Mouse (Mus musculus) neural tube, embryonic 13.5 days (tissue): ENCODE results near the gene Man1c1. TPM values are rescaled to one million over a fixed set of nuclear protein-coding genes. Genes with fewer than 3 reads are reported as not detected.

Experiments
- ATAC-seq: fragments of 200-750 bp; cut with Nextera tagmentation; 2 replicates; pipeline ENCODE4 v1.8.0; 2017; ENCODE audit warnings: low read depth, mild to moderate bottlenecking, moderate TSS enrichment, moderate library complexity
- H3K27ac ChIP-seq: fragments of 300-500 bp; sonication (generic); replicated peaks from 2 replicates; pipeline ENCODE4 v1.5.1; 2015; ENCODE audit warnings: moderate library complexity, mild to moderate bottlenecking, inconsistent platforms
- H3K27me3 ChIP-seq: fragments of 300-500 bp; sonication (generic); 2 replicates; pipeline ENCODE4 v1.6.1; 2015; ENCODE audit warnings: mild to moderate bottlenecking, inconsistent platforms
- H3K36me3 ChIP-seq: fragments of 300-500 bp; sonication (generic); 2 replicates; pipeline ENCODE4 v1.6.1; 2015; ENCODE audit warnings: mild to moderate bottlenecking, inconsistent platforms
- H3K4me1 ChIP-seq: fragments of 300-500 bp; sonication (generic); replicated peaks from 2 replicates; pipeline ENCODE4 v1.6.1; 2015; ENCODE audit warnings: inconsistent platforms
- H3K4me2 ChIP-seq: fragments of 300-500 bp; sonication (generic); 2 replicates; pipeline ENCODE4 v1.6.1; 2015; ENCODE audit warnings: inconsistent platforms, mild to moderate bottlenecking, moderate library complexity
- H3K4me3 ChIP-seq: fragments of 300-500 bp; sonication (generic); 2 replicates; pipeline ENCODE4 v1.5.1; 2015; ENCODE audit warnings: mild to moderate bottlenecking, inconsistent platforms
- H3K9ac ChIP-seq: fragments of 300-500 bp; sonication (generic); 2 replicates; pipeline ENCODE4 v1.6.1; 2015; ENCODE audit warnings: moderate library complexity, mild to moderate bottlenecking, inconsistent platforms
- H3K9me3 ChIP-seq: fragments of 300-500 bp; sonication (generic); 2 replicates; pipeline ENCODE4 v1.6.1; 2016; ENCODE audit warnings: inconsistent platforms
- WGBS: fragments of 180-500 bp; shearing (Covaris S2); methylation state at CpG from one replicate; pipeline ENCODE4 v1.1.7; 2015; 5-methylcytosine and 5-hydroxymethylcytosine counted together
- polyA plus RNA-seq: library from polyadenylated mRNA; unstranded; fragments of >200 nt; fragmentation: Nextera tagmentation; extraction: Ambion mirVana; gene quantifications from 2 replicates; pipeline ENCODE4 v1.2.1, GENCODE M21; 2015

Man1c1 gene
- polyA plus RNA-seq, 1 experiment from 2014 or later = 5.7 TPM

DNA sequence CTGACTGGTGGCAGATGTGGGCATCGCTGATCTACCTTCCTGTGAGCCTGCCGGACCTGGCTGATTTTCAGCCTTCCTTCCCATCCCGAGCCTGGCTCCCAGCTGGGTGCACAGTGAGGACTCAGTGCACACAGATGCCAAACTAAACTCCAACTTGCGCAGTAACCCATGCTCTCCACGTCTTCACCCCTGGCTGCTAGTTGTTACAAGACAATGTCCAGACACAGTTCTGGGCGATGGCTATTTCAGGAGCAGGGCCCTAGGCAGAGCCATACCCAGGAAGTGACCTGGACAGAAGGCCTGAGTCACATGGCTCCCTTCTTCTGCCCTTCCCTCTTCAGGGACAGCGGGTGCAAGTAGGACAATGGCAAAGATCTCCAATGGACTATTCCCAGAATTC, 76.0 kb downstream of the Man1c1 start:
- 0 out of 2 replicates have a peak overlapping the region, but pooled peaks have one; percentile 11 for H3K27ac ChIP-seq
- WGBS = 74% methylated on average over 7 of the region's 7 CpGs
- H3K4me2 ChIP-seq = no peak overlapping the region
- no peaks in the 10 kb centered on the region for H3K9me3 ChIP-seq
- no peak overlapping the region for H3K9ac ChIP-seq
- no peak for ATAC-seq
- peaks cover 54% of the 10 kb centered on the region for H3K4me1 ChIP-seq
- no peak overlapping the region for H3K4me3 ChIP-seq
- H3K36me3 ChIP-seq = no peaks in the 10 kb centered on the region
- H3K27me3 ChIP-seq = no peaks in the 10 kb centered on the region

DNA sequence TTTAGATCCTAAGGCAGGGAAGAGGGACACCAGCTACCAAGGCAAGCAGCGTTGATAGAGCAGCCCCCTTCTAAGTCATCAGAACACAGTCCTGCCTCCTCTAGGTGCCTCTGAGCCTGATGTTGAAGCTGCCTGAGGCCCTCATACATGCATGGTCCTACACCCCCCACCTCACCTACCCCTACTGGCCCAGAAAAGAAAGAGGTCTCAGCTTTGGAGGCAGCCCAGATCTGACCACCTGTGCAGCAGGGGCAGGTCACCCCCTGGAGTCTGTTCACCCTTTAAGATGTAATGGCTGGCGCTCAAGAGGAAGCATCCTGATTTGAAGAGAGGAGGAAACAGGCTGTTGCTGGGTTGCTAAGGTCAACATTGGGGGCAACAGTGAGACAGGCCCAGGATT, 77.2 kb downstream of the Man1c1 start:
- Histone ChIP-seq H3K27ac (no peak overlapping the region), H3K4me1 (peaks cover 42% of the 10 kb centered on the region), H3K27me3 (no peaks in the 10 kb centered on the region), H3K9ac (no peak overlapping the region), H3K9me3 (no peaks in the 10 kb centered on the region), H3K4me3 (no peak overlapping the region), H3K36me3 (no peaks in the 10 kb centered on the region), H3K4me2 (no peak overlapping the region)
- ATAC-seq = no peak
- WGBS = 77% methylated on average over 2 of the region's 2 CpGs

DNA sequence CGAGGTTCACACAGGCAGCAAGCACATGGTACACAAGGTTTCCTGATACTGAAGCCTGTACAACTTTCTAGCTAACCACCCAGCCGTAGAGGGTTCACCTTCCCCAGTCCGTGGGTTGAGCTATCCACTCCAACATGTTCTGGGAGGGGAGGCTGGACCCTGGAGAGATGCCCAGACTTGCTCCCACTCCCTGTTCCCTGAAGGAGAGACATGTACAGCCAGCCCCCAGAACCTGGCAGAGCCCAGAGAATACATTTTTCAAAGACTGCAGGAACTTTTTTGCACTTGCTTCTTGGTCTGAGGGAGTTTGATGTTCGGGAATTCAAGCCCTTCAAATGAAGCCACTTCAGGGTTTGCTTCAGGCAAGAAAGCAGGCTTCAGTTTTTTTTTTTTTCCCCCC, 77.7 kb downstream of the Man1c1 start:
- Histone ChIP-seq H3K4me2 (no peak overlapping the region), H3K9ac (no peak overlapping the region), H3K36me3 (no peaks in the 10 kb centered on the region), H3K4me1 (peaks cover 37% of the 10 kb centered on the region), H3K27me3 (no peaks in the 10 kb centered on the region), H3K4me3 (no peak overlapping the region), H3K27ac (no peak overlapping the region), H3K9me3 (no peaks in the 10 kb centered on the region)
- no peak for ATAC-seq
- 88% methylated on average over 4 of the region's 4 CpGs for WGBS

DNA sequence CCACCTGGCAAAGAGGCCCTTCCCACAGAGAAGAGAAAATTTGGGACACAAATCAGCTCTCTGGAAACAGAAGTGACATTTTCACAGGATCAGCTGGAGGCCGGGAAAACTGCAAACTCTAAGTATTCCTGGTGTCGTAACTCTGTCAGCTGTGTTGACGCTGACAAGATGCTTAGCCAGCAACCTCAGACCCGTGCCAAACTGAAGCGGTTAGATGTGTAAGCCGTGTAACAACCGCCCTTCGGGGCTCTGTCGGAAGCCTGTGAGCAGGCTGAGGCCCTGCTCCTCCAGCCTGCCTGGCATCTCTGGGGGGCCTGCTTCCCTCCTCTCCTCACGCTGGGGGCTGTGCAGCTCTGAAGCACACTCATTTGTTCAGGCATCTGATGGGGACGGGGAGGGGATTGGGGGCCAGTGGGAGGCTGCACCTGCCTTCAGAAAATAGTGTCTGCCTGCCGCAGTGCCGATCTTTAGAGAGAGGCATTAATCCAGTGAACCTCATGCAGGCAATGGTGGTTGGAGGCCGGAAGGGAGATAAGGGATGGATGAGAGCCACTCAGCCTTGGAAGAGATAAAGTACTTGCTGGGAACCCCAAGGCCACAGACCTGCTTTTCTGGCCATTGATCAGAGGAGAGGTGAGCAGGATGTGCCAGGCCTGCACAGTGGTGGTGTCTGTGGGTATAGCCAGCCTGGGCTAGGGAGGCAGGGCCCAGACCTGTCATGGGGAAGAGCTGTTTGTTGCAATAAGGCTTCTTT, 79.8 kb downstream of the Man1c1 start:
- WGBS = 33% methylated on average over 14 of the region's 14 CpGs
- Histone ChIP-seq H3K27me3 (no peaks in the 10 kb centered on the region), H3K4me2 (no peak overlapping the region), H3K27ac (peak overlapping the region; percentile 83), H3K9ac (peak overlapping the region; percentile 53), H3K36me3 (no peaks in the 10 kb centered on the region), H3K9me3 (no peaks in the 10 kb centered on the region), H3K4me3 (no peak overlapping the region), H3K4me1 (peaks cover 41% of the 10 kb centered on the region)
- peak; percentile 54 for ATAC-seq

DNA sequence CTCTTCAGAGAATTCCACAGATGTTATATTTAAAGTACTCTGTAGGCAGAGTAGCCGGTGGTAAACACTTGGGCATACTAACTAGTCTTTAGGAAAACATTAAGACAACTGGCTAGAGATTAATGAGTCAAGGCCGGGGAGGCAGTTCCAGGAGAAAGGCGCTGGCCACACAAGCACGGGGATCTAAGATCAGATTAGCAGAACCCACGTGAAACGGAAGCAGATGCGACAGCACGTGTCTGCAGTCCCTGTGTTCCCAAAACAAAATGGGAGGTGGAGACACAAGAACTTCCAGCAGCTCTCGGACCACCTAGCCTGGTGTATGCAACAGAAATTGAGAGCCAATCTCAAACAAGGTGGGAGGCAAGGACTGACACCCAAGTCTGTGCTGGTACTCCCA, 82.4 kb downstream of the Man1c1 start:
- no peak for ATAC-seq
- H3K27me3 ChIP-seq = no peaks in the 10 kb centered on the region
- H3K9me3 ChIP-seq = no peaks in the 10 kb centered on the region
- no peaks in the 10 kb centered on the region for H3K36me3 ChIP-seq
- H3K4me2 ChIP-seq = no peak overlapping the region
- H3K4me1 ChIP-seq = peaks cover 25% of the 10 kb centered on the region
- H3K4me3 ChIP-seq = no peak overlapping the region
- H3K27ac ChIP-seq = no peak overlapping the region
- no peak overlapping the region for H3K9ac ChIP-seq
- 83% methylated on average over 9 of the region's 9 CpGs for WGBS

DNA sequence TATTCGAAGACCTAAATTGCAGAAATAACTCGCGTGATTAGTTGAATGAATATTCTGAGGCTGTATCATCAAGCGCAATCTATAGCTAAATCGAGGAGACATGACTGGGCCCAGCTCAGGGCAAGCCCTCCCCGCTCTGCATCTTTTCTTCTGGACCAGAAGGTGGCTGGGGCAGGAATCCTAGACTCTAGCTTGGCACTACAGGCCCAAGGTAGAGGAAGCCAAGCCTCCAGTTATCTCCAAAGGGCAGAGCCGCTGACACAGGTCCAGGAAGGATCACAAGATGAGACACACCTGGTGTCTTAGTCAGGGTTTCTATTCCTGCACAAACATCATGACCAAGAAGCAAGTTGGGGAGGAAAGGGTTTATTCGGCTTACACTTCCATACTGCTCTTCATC, 83.8 kb downstream of the Man1c1 start:
- Histone ChIP-seq H3K4me3 (no peak overlapping the region), H3K4me1 (peaks cover 40% of the 10 kb centered on the region), H3K4me2 (no peak overlapping the region), H3K9me3 (no peaks in the 10 kb centered on the region), H3K9ac (no peak overlapping the region), H3K27me3 (no peaks in the 10 kb centered on the region), H3K27ac (no peak overlapping the region), H3K36me3 (no peaks in the 10 kb centered on the region)
- no peak for ATAC-seq
- whole genome bisulfite sequencing = 90% methylated on average over 8 of the region's 8 CpGs

DNA sequence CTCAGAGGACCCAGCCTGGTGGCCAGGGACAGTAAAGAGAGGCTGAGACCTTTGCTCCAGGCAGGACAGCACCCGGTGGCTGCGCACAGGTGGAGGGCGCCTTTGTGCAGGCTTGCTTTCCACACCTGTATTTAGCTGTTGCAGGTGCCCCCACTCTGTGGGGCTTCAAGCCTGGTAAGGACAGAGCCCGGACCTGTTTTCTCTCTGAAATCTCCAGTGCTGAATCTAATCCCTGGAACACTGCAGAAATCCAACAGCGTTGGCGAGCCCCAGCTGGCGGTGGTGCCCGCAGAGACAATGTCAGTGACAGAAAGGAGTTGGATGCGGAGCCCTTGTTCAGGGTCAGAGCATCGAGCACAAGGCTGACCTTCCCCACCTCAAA, 84.6 kb downstream of the Man1c1 start:
- Histone ChIP-seq H3K4me1 (peaks cover 43% of the 10 kb centered on the region), H3K4me3 (no peak overlapping the region), H3K27me3 (no peaks in the 10 kb centered on the region; the same call in 1 of the 2 replicates), H3K9me3 (no peaks in the 10 kb centered on the region), H3K36me3 (no peaks in the 10 kb centered on the region), H3K9ac (no peak overlapping the region), H3K27ac (peak overlapping the region; percentile 43; the same call in 1 of the 2 replicates), H3K4me2 (no peak overlapping the region)
- ATAC-seq = no peak
- WGBS = 75% methylated on average over 10 of the region's 10 CpGs

DNA sequence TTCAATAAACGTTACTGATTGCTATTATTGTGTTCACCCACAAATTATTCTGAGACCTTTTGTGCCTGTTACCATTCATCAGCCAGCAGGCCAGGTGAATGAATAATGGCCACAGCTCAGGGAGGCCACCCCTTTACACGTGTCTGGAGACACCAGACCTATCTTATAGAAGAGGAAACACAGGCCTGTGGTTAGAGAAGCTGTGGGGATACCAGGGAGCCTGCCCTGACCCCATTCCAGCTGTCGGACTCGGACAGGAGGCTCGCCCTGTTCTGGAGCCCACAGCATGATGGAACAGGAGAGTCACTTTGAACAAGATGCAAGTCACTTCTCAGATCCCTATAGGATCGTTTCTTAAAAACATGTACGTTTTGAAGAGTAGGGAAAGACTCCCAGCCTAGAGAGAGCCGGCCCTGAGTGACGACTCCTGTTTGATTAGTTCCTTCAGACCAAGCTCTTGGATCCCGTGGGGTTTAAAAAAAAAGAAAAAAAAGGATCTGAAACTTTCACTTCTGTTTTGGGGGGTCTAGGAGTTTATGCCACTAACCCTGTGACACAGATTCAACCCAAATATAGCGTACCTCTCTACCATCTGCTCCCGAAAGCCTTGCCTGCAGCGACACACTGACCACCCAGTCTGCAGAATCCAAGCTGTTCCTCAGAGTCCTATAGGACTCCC, 85.1 kb downstream of the Man1c1 start:
- H3K4me3 ChIP-seq = no peak overlapping the region
- no peak overlapping the region; the same call in 1 of the 2 replicates for H3K27ac ChIP-seq
- H3K4me1 ChIP-seq = peaks cover 42% of the 10 kb centered on the region
- no peak for ATAC-seq
- WGBS = 84% methylated on average over 13 of the region's 13 CpGs
- no peak overlapping the region for H3K9ac ChIP-seq
- H3K9me3 ChIP-seq = no peaks in the 10 kb centered on the region
- no peaks in the 10 kb centered on the region for H3K36me3 ChIP-seq
- H3K27me3 ChIP-seq = no peaks in the 10 kb centered on the region; the same call in 1 of the 2 replicates
- H3K4me2 ChIP-seq = no peak overlapping the region

DNA sequence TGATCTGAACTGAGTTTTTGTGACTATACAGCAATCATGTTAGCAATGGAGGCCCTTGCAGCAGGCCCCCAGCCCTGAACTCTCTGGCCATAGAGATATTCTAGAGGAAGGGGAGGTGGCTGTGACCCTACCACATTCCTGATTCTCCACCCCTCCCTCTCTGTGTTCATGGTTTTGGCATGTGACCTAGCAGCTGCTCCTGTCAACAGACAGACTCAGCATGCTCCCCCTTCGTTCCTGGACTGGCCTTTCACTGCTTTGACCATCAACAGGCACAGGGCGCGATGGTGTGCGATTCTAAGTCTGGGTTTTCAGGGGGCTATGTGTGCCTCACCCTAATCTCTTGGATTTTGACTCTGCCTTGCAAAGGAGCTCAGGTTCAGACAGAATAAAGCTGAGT, 86.3 kb downstream of the Man1c1 start:
- peaks cover 39% of the 10 kb centered on the region for H3K4me1 ChIP-seq
- ATAC-seq = no peak
- no peaks in the 10 kb centered on the region for H3K36me3 ChIP-seq
- H3K9me3 ChIP-seq = no peaks in the 10 kb centered on the region
- no peak overlapping the region for H3K4me2 ChIP-seq
- 71% methylated on average over 4 of the region's 4 CpGs for WGBS
- no peak overlapping the region for H3K4me3 ChIP-seq
- no peak overlapping the region for H3K27ac ChIP-seq
- no peak overlapping the region for H3K9ac ChIP-seq
- H3K27me3 ChIP-seq = no peaks in the 10 kb centered on the region; the same call in 1 of the 2 replicates

DNA sequence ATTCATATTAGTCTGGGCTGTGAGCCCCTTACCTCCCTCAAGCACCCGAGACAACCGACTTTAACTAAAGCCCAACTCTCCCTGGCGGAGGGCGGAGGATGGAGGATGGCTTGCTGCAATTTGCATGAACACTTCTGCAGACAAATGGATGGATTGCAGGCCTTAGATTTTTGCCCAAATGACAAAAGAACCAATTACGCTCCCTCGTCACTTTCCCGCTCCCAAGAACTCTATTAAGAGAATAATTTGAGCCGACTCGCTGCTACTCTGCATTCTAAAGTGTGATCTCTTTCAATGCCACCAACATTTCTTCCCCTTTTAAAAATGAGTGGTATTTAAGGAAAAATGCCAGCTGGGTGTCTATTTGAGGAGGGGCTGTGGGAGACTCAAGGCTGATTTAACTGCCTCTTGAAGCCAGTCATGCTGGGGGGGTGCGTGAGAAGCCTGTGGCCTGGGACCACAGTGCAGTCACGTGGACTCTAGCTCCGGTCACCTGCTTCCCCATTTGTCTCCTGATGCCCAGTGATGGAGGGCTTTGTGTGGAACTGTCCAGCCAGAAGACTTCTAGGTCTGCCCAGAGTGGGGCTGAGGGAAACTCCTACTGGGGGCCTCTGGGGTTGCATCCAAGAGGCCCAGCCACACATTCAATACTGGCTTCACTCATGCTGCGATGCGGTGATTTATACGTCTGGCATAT, 88.0 kb downstream of the Man1c1 start:
- ATAC-seq = peak; percentile 55; the same call in 1 of the 2 replicates

DNA sequence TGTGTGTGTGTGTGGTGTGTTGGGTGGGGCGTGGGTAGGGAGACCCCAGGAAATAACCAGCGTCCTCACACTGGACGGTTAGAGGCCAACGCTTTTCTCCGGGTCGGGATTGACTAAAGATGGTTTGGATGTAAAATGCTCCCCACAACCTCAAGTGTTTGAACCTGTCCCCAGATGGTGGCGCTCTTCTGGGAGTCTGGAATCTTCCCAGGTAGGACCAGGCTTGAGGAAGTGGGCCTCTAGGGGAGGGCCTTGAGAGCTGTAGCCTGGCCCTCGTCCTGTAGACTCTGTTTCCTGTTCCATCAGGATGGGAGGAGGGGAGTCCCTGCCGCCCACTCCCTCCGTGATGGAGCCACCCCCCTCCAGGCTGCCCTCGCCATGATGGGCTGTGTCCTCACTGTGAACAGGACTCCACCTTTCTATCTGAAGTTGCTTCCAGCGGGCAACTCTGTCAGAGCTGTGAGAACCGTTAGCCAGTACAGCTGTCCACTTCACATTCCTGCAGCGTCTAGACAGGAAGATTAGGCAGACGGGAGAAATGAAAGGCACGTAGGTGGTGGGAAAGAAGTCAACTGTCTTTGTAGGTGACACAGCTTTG, 91.9 kb downstream of the Man1c1 start:
- H3K4me3 ChIP-seq = no peak overlapping the region
- H3K9me3 ChIP-seq = peaks cover 4% of the 10 kb centered on the region; the same call in 1 of the 2 replicates
- no peak overlapping the region for H3K27ac ChIP-seq
- ATAC-seq = no peak
- no peaks in the 10 kb centered on the region; the same call in 1 of the 2 replicates for H3K27me3 ChIP-seq
- no peak overlapping the region for H3K9ac ChIP-seq
- WGBS = 73% methylated on average over 16 of the region's 16 CpGs
- no peaks in the 10 kb centered on the region; the same call in 1 of the 2 replicates for H3K36me3 ChIP-seq
- no peak overlapping the region for H3K4me2 ChIP-seq
- H3K4me1 ChIP-seq = peaks cover 31% of the 10 kb centered on the region

More for the DNA sequence above, 88.0 kb downstream of the Man1c1 start:
- no peak overlapping the region for H3K4me2 ChIP-seq
- peak overlapping the region; percentile 49 for H3K27ac ChIP-seq
- H3K27me3 ChIP-seq = no peaks in the 10 kb centered on the region; the same call in 1 of the 2 replicates
- WGBS = 53% methylated on average over 15 of the region's 15 CpGs
- no peaks in the 10 kb centered on the region for H3K9me3 ChIP-seq
- no peak overlapping the region for H3K4me3 ChIP-seq
- no peaks in the 10 kb centered on the region for H3K36me3 ChIP-seq
- H3K9ac ChIP-seq = no peak overlapping the region
- peaks cover 43% of the 10 kb centered on the region for H3K4me1 ChIP-seq

DNA sequence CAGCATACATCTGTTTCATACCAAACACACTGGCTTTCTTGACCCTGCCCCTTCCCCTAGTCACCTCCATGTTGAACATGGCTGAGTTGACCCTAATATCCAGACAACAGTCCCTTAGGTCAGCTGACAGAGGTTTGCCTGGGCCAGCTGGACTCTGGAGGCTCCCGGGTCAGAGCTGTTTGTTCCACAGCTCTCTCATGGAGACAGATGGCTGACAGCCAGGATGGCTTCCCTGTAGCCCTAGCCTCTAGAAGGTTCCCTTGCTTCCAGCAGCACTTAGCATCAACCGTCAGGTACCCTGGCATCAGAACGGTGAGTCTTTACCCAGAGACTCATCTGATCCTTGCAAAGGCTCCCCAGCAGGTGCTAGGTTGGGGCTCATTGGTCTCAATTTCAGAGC, 93.5 kb downstream of the Man1c1 start:
- Histone ChIP-seq H3K36me3 (no peaks in the 10 kb centered on the region; the same call in 1 of the 2 replicates), H3K4me2 (no peak overlapping the region), H3K27me3 (no peaks in the 10 kb centered on the region; the same call in 1 of the 2 replicates), H3K4me3 (no peak overlapping the region), H3K4me1 (peaks cover 29% of the 10 kb centered on the region), H3K9me3 (peaks cover 4% of the 10 kb centered on the region; the same call in 1 of the 2 replicates), H3K27ac (no peak overlapping the region), H3K9ac (no peak overlapping the region)
- 88% methylated on average over 3 of the region's 3 CpGs for WGBS
- no peak for ATAC-seq
